Mouse (Mus musculus): ENCODE data around the gene Gm826.

Gene Gm826

GRCm38 (mm10) chr2:160334111-160334661 lies at the start of gene Gm826:
TSS of gene Gm826 (minus strand) at chr2:160334162.
- DNase-seq = no peak

- DNase-seq = no peak
These were observed 49.5 kb upstream of the Gm826 start for GRCm38 (mm10) chr2:160383418-160383817.

- DNase-seq = peak; percentile 16
These were observed 44.3 kb upstream of the Gm826 start for GRCm38 (mm10) chr2:160378271-160378670.

- no peak for DNase-seq
These were observed 42.3 kb upstream of the Gm826 start for GRCm38 (mm10) chr2:160376236-160376635.

- DNase-seq = no peak
These were observed 35.9 kb upstream of the Gm826 start for GRCm38 (mm10) chr2:160369653-160370420.

- DNase-seq = no peak
These were observed 34.7 kb upstream of the Gm826 start for GRCm38 (mm10) chr2:160368422-160369357.

- peak; percentile 39 for DNase-seq
These were observed 33.7 kb upstream of the Gm826 start for GRCm38 (mm10) chr2:160367448-160368208.

- peak; percentile 16 for DNase-seq
These were observed 33.0 kb upstream of the Gm826 start, which contains the start of gene Mafb for GRCm38 (mm10) chr2:160366980-160367338. TSS of gene Mafb (minus strand) at chr2:160367065.

GRCm38 (mm10) chr2:160366111-160366979 lies 32.4 kb upstream of the Gm826 start:
- DNase-seq = no peak

GRCm38 (mm10) chr2:160365107-160365911 lies 31.3 kb upstream of the Gm826 start:
- no peak for DNase-seq

GRCm38 (mm10) chr2:160364666-160365065 lies 30.7 kb upstream of the Gm826 start:
- no peak for DNase-seq

GRCm38 (mm10) chr2:160364128-160364650 lies 30.2 kb upstream of the Gm826 start:
- no peak for DNase-seq

- no peak for DNase-seq
These were observed 29.2 kb upstream of the Gm826 start for GRCm38 (mm10) chr2:160363201-160363600.

- no peak for DNase-seq
These were observed 27.6 kb upstream of the Gm826 start for GRCm38 (mm10) chr2:160361442-160362121.

GRCm38 (mm10) chr2:160360234-160360874 lies 26.4 kb upstream of the Gm826 start:
- no peak for DNase-seq

GRCm38 (mm10) chr2:160358896-160359295 lies 24.9 kb upstream of the Gm826 start:
- DNase-seq = no peak

- no peak for DNase-seq
These were observed 23.5 kb upstream of the Gm826 start for GRCm38 (mm10) chr2:160357442-160357841.

GRCm38 (mm10) chr2:160356132-160356531 lies 22.2 kb upstream of the Gm826 start:
- no peak for DNase-seq

GRCm38 (mm10) chr2:160354319-160354718 lies 20.4 kb upstream of the Gm826 start:
- no peak for DNase-seq
